ENCODE assay signal across 8 mouse cellular contexts in genomic region chr16:13781216-13781615, GRCm38 (mm10). TPM values are rescaled to one million over a fixed set of nuclear protein-coding genes. Genes with fewer than 3 reads are reported as not detected.
DNase-seq lines count a peak whose midpoint lies in the region; ATAC-seq and TF ChIP-seq lines count a peak whose summit lies in the region.

No protein-coding gene starts in this region.

- peak; percentile 42; the same call in 1 of the 2 replicates for ATAC-seq in intestine, embryonic 16.5 days
- ATAC-seq in neural tube, embryonic 14.5 days (ENCODE audit: low read depth) = peak; percentile 30; the same call in 1 of the 2 replicates

- WGBS in intestine, embryonic 16.5 days = 28% methylated on average over 8 of the region's 8 CpGs
- 33% methylated on average over 8 of the region's 8 CpGs for WGBS in neural tube, embryonic 14.5 days

- peak overlapping the region; percentile 72 for H3K4me2 ChIP-seq in intestine, embryonic 16.5 days (ENCODE audit: low read depth, low read length)
- H3K4me2 ChIP-seq in neural tube, embryonic 14.5 days (ENCODE audit: low read depth, low read length) = peak overlapping the region; percentile 85

- intact Hi-C loops in left cerebral cortex, adult 2 months (cut with DNase I) = no loop called here
- intact Hi-C loops in left cerebral cortex, postnatal 14 days (cut with DNase I) = loop anchor here (5.0 kb wide), 1 partner anchor 109 kb away; the partner anchor contains the start of genes 3110001I22Rik and Bfar

- peak overlapping the region; percentile 99 for H3K4me3 ChIP-seq in left cerebral cortex, adult 2 months
- H3K4me3 ChIP-seq in cortical plate, adult 2 months (ENCODE audit: insufficient read depth, low read length) = peak overlapping the region; percentile 53; the same call in 1 of the 2 replicates
- peak overlapping the region; percentile 99 for H3K4me3 ChIP-seq in intestine, embryonic 16.5 days (ENCODE audit: low read length)
- peak overlapping the region; percentile 97 for H3K4me3 ChIP-seq in neural tube, embryonic 14.5 days (ENCODE audit: low read depth, low read length)

- 0 out of 2 replicates have a peak, but pooled peaks cover 3% of the 10 kb centered on the region for H3K9me3 ChIP-seq in intestine, embryonic 16.5 days (ENCODE audit: control insufficient read depth, low read length)
- H3K9me3 ChIP-seq in neural tube, embryonic 14.5 days (ENCODE audit: control insufficient read depth, low read length) = no peaks in the 10 kb centered on the region

- DNase-seq in left cerebral cortex, adult 2 months (ENCODE audit: extremely low spot score in 1 of 2, low spot score in 2 of 2) = no peak
- DNase-seq in left cerebral cortex, postnatal 14 days (ENCODE audit: low spot score in 2 of 2) = no peak
- no peak for DNase-seq in adrenal gland, adult 8-10 months
- DNase-seq in layer of hippocampus, adult 8-10 months (ENCODE audit: low spot score in 2 of 2) = no peak
- no peak for DNase-seq in ovary, adult 18-20 months (ENCODE audit: low spot score)

- no peaks in the 10 kb centered on the region for H3K27me3 ChIP-seq in intestine, embryonic 16.5 days (replicated peaks; ENCODE audit: control insufficient read depth, insufficient read depth, low read length)
- H3K27me3 ChIP-seq in neural tube, embryonic 14.5 days (ENCODE audit: control insufficient read depth, insufficient read depth, low read length) = no peaks in the 10 kb centered on the region

- no peak for TF ChIP-seq POLR2A in cortical plate, adult 2 months (IDR thresholded peaks at IDR 0.05; ENCODE audit: extremely low read depth, insufficient read depth, low read length)

- 0 out of 2 replicates have a peak, but pooled peaks cover 2% of the 10 kb centered on the region for H3K36me3 ChIP-seq in intestine, embryonic 16.5 days (ENCODE audit: control insufficient read depth, insufficient read depth, low read length)
- H3K36me3 ChIP-seq in neural tube, embryonic 14.5 days (ENCODE audit: control insufficient read depth, insufficient read depth, low read length) = peaks cover 18% of the 10 kb centered on the region

- H3K27ac ChIP-seq in left cerebral cortex, adult 2 months = peak overlapping the region; percentile 93; the same call in 1 of the 2 replicates
- H3K27ac ChIP-seq in cortical plate, adult 2 months (ENCODE audit: insufficient read depth, low read length) = no peak overlapping the region
- H3K27ac ChIP-seq in intestine, embryonic 16.5 days (ENCODE audit: low read length) = no peak overlapping the region
- no peak overlapping the region for H3K27ac ChIP-seq in neural tube, embryonic 14.5 days (ENCODE audit: low read depth, low read length)

- TF ChIP-seq CTCF in left cerebral cortex, adult 2 months (IDR thresholded peaks at IDR 0.05) = no peak
- no peak for TF ChIP-seq CTCF in cortical plate, adult 2 months (IDR thresholded peaks at IDR 0.05; ENCODE audit: extremely low read depth, insufficient read depth, low read length)

- H3K4me1 ChIP-seq in cortical plate, adult 2 months (ENCODE audit: control insufficient read depth, insufficient read depth, low read length) = peaks cover 8% of the 10 kb centered on the region
- peaks cover 9% of the 10 kb centered on the region for H3K4me1 ChIP-seq in intestine, embryonic 16.5 days (ENCODE audit: control insufficient read depth, insufficient read depth, low read length)
- peaks cover 12% of the 10 kb centered on the region for H3K4me1 ChIP-seq in neural tube, embryonic 14.5 days (ENCODE audit: control insufficient read depth, insufficient read depth, low read length)

- H3K9ac ChIP-seq in intestine, embryonic 16.5 days (ENCODE audit: low read depth, low read length) = peak overlapping the region; percentile 93
- H3K9ac ChIP-seq in neural tube, embryonic 14.5 days (replicated peaks; ENCODE audit: low read depth, low read length) = peak overlapping the region; percentile 90

RNA-seq across cellular contexts. Expression of gene Rrn3, which starts 0.7 kb away (rescaled TPM):
- 10 to 100 TPM; 44.9 to 50.8 TPM for total RNA-seq in left cerebral cortex, adult 2 months (2021)
- total RNA-seq in left cerebral cortex, postnatal 14 days (2021) = 10 to 100 TPM; 41.7 to 44.2 TPM
- 30.0 and 30.3 TPM in 2 replicates for polyA plus RNA-seq in cortical plate, adult 2 months (2012; rRNA removed)
- 43.8 and 46.1 TPM in 2 replicates for polyA plus RNA-seq in intestine, embryonic 16.5 days (2015; fragmentation: Nextera tagmentation; extraction: Ambion mirVana)
- polyA plus RNA-seq in neural tube, embryonic 14.5 days (2014; fragmentation: Nextera tagmentation; extraction: Ambion mirVana) = 97.8 and 116 TPM in 2 replicates
- total RNA-seq in adrenal gland, adult 8-10 months (2022) = 10 to 100 TPM; 47.4 to 55.0 (median 50.1) TPM
- 10 to 100 TPM; 44.5 to 57.4 (median 51.1) TPM for total RNA-seq in layer of hippocampus, adult 8-10 months (2022)

RNA-seq across cellular contexts. Expression of gene Ntan1, which starts 37.4 kb away (rescaled TPM):
- 10 to 100 TPM; 92.8 to 99.1 TPM for total RNA-seq in left cerebral cortex, adult 2 months (2021)
- total RNA-seq in left cerebral cortex, postnatal 14 days (2021) = 10 to 100 TPM; 89.2 to 94.7 TPM
- polyA plus RNA-seq in cortical plate, adult 2 months (2012; rRNA removed) = 121 TPM in 2 replicates
- polyA plus RNA-seq in intestine, embryonic 16.5 days (2015; fragmentation: Nextera tagmentation; extraction: Ambion mirVana) = 143 and 148 TPM in 2 replicates
- polyA plus RNA-seq in neural tube, embryonic 14.5 days (2014; fragmentation: Nextera tagmentation; extraction: Ambion mirVana) = 212 and 222 TPM in 2 replicates
- total RNA-seq in adrenal gland, adult 8-10 months (2022) = 10 to 100 TPM; 56.4 to 67.5 (median 61.9) TPM
- 10 to 100 TPM; 90.5 to 94.1 (median 92.2) TPM for total RNA-seq in layer of hippocampus, adult 8-10 months (2022)

RNA-seq across cellular contexts. Expression of gene Pla2g10, which starts 50.4 kb away (rescaled TPM):
- not detected for total RNA-seq in left cerebral cortex, adult 2 months (2021)
- total RNA-seq in left cerebral cortex, postnatal 14 days (2021) = not detected
- polyA plus RNA-seq in cortical plate, adult 2 months (2012; rRNA removed) = not detected in 2 replicates
- polyA plus RNA-seq in intestine, embryonic 16.5 days (2015; fragmentation: Nextera tagmentation; extraction: Ambion mirVana) = 8.5 and 8.7 TPM in 2 replicates
- 0.55 and 0.71 TPM in 2 replicates for polyA plus RNA-seq in neural tube, embryonic 14.5 days (2014; fragmentation: Nextera tagmentation; extraction: Ambion mirVana)
- not detected for total RNA-seq in adrenal gland, adult 8-10 months (2022)
- total RNA-seq in layer of hippocampus, adult 8-10 months (2022) = not detected
